Mouse (Mus musculus): ENCODE data around the gene Kalrn.

Gene Kalrn

DNA sequence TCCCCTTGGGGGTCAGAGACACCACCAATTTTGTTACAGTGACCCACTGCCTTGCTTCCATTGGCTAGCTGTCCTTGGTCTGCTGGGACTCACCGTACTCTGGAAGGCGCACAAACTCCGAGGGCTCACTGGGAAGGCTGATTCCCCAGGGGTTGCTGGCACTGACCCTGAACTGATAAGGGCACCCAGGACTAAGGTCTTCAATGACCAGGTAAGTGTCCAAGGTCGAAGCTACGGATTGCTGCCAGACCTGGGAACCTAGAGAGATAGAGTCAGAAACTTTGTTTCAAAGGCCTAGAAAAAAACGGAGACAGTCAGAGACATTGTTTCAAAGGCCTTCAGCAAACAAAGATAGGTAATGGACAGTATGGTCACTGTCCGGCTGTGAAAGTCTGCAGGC, 586.3 kb downstream of the Kalrn start:
- no peak for DNase-seq (ENCODE audit: low spot score)

GRCm38 (mm10) chr16:33985372-33985771, 588.0 kb downstream of the Kalrn start:
- DNase-seq (ENCODE audit: low spot score) = no peak

DNA sequence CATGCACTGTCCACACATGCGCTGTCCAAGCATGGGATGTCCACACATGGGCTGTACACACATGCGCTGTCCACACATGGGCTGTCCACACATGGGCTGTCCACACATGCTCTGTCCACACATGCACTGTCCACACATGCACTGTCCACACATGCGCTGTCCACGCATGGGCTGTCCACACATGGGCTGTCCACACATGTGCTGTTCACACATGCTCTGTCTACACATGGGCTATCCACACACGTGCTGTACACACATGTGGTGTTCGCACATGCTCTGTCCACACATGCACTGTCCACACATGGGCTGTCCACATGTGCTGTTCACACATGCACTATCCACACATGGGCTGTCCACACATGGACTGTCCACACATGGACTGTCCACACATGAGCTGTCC, 589.6 kb downstream of the Kalrn start:
- no peak for DNase-seq (ENCODE audit: low spot score)

GRCm38 (mm10) chr16:33979855-33980254, 593.5 kb downstream of the Kalrn start:
- DNase-seq (ENCODE audit: low spot score) = no peak

- no peak for DNase-seq (ENCODE audit: low spot score)
Observed at GRCm38 (mm10) chr16:33967283-33967640, 606.1 kb downstream of the Kalrn start.

GRCm38 (mm10) chr16:33966538-33967282, 606.6 kb downstream of the Kalrn start, which contains the start of gene Umps:
Gene Umps (minus strand): TSS chr16:33967038.
- DNase-seq (ENCODE audit: low spot score) = peak; percentile 46

GRCm38 (mm10) chr16:33965878-33966537, 607.3 kb downstream of the Kalrn start:
- DNase-seq (ENCODE audit: low spot score) = no peak

DNA sequence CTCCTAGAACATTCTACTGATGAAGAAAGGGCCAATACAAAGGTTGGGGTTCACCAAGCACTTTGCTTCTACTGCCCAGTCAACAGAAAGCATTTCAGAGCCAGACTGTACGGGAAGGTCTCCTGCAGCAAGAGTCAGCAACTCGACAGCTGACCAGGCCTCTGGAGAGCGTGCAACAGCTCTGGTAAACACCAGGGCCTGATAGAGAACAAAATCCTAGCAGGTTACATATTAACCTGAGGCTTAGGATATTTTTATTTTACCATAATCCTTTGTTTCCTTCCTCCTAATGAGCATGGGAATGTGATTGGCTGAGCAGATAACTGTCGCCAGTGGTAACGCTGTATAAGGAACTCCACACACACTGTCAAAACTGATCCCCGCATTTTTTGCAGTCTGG, 609.8 kb downstream of the Kalrn start:
- DNase-seq (ENCODE audit: low spot score) = no peak

GRCm38 (mm10) chr16:33954793-33955192, 618.5 kb downstream of the Kalrn start:
- DNase-seq (ENCODE audit: low spot score) = no peak

GRCm38 (mm10) chr16:33953008-33953407, 620.3 kb downstream of the Kalrn start:
- DNase-seq (ENCODE audit: low spot score) = no peak

GRCm38 (mm10) chr16:33950830-33951229, 622.5 kb downstream of the Kalrn start:
- no peak for DNase-seq (ENCODE audit: low spot score)

GRCm38 (mm10) chr16:33950386-33950785, 622.9 kb downstream of the Kalrn start:
- no peak for DNase-seq (ENCODE audit: low spot score)

DNA sequence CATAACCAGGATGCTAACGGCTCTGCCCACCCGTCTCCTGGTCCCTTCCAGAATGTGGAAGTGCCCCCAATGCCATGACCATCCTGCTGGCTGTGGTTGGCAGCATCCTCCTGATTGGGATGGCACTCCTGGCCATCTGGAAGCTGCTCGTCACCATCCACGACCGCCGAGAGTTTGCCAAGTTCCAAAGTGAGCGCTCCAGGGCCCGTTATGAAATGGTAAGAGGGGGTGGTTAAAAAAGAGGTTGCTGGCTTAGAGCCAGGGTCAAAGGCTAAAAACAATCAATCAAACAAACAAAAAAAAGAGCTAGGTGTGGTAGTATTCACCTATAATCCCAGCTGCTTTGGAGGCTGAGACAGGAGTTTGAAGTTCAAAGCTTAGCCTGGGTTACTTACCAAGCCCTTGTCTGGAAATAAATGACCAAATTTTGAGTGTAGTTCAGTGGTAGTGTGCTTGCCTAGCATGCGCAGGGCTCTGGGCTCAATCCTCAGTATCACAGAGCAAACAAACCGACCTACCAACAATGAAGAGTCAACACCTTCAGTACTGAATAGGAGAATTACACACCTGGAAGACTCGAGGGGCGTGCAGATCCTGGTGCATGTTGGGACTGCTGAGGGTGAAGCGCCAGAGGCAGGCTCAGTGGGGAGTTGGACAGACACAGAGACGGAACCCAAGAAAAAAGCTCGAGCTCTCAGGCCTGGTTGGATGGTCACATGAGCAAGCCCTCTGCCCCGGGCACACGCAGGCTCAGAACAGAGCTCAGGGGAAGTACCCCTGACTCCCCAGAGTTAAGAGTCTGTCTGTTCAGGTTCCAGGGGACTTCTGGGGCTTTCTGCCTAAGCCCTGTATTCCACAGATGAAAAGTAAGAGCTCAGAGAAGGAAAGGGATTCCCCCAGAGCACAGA, 625.4 kb downstream of the Kalrn start:
- DNase-seq (ENCODE audit: low spot score) = no peak

- no peak for DNase-seq (ENCODE audit: low spot score)
Observed at GRCm38 (mm10) chr16:33946021-33946420, 627.3 kb downstream of the Kalrn start.

GRCm38 (mm10) chr16:33944772-33945171, 628.6 kb downstream of the Kalrn start:
- no peak for DNase-seq (ENCODE audit: low spot score)

GRCm38 (mm10) chr16:33944126-33944525, 629.2 kb downstream of the Kalrn start:
- DNase-seq (ENCODE audit: low spot score) = no peak

DNA sequence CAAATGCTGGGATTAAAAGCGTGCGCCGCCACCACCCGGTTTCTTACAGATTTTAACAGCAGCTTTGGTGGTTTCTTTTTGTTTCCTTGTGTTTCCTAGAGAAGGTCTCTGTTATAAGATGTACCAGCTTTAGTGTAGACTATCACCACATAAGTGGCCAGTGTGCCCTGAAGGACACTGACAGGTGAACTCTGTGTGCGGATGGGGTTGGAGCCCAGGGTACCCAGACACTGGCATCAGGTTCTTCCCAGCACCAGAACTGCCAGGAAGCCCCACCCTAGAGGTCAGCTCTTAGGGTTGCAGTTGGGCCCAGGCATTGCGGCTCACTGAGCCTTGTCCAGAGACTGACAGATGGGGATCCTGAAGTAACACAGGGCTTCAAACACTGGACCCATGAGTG, 629.9 kb downstream of the Kalrn start:
- DNase-seq (ENCODE audit: low spot score) = no peak

GRCm38 (mm10) chr16:33942341-33942740, 631.0 kb downstream of the Kalrn start:
- DNase-seq (ENCODE audit: low spot score) = no peak

DNA sequence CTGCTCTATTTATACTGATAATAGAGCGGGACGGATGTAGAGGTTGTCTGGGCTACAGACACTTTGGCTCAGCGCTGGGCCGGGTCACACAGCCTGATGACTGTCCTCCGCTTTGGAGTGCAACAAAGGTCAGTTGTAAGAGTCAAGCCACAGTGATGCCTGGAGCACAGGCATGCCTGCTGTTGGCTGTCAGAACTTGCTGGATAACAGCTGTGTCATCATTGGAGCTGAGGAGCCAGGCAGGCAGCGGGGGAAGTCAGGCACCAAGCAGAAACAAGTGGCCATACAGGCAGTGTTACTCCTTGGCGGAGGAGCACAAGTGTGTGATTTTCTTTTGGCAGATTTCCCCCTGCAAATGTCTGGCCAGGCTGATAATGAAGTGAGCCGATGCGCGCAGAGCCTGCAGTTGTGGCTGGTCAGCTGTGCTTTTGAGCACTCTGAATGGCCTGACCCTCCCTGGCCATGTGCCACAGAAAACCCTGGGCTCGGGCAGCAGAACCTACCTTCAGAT, 632.0 kb downstream of the Kalrn start:
- no peak for DNase-seq (ENCODE audit: low spot score)

DNA sequence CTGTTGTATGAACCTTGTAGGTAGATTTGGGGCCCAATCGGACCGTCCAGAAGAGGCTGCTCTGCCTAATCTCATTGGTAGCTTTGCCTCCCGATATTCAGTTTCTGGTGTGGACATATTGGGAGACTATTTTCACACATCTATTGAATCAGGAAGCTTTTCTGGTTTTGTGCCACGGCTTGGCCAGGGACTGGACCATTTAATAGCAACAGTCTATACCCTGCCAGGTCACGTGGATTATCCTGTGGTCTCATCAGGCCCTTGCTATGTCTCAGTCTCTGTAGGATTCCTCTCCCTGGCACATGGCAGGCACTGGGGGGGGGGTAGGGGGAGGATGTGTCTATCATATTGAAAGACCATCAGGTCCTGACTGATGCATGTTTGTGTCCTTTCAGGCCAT, 633.2 kb downstream of the Kalrn start:
- no peak for DNase-seq (ENCODE audit: low spot score)

GRCm38 (mm10) chr16:33939636-33940035, 633.7 kb downstream of the Kalrn start:
- no peak for DNase-seq (ENCODE audit: low spot score)

GRCm38 (mm10) chr16:33939133-33939531, 634.2 kb downstream of the Kalrn start:
- DNase-seq (ENCODE audit: low spot score) = no peak
